ENCODE assay signal across 1 mouse cellular context in the genomic region with DNA sequence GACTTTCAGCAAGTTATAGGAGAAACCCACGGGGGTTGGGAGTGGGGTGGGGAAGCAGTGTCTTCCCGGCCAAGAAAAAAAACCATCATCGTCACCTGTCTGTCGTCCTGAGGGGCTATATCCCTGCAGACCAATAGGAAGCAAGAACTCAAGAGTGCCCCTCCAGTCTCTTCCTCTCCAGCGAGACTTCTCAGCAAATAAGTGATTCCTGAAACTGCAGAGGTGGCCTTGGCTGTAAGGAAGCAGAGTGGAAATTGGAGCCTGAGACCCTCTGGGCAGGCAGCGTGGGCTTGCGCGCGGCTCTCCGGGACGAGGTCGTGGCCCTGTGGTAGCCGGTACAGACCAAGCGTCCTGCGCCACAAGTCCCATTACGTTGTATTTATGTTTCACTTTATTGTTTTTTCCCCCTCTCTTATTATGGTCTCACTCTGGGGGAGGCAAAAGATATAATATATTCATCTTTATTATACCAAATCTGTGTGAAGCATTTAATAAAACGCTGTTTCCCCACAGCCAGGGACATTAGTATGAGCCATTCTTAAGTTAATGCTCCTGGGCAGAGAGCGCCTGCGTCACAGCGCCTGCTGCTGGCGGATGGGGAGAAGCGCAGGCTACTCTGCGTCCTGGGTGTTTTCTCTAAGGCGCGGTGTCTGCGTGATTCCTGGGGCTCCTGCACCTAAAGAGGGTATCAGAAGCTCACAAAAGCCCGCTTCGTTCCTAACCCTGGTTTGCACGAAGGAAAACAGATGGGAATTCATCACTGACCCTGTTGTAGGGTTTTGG.
A peak's percentile ranks its signal among the peaks of the same experiment; 100 is the strongest.
TF ChIP-seq lines count a peak whose summit lies in the region.

No protein-coding gene starts in this region.

TF ChIP-seq in CH12.LX, 34 proteins besides CTCF, POLR2A, EP300 and RAD21:
- TF ChIP-seq GABPA (IDR thresholded peaks at IDR 0.05; ENCODE audit: insufficient replicate concordance, low read depth, low read length) = no peak
- no peak for TF ChIP-seq MAFK (IDR thresholded peaks at IDR 0.05; ENCODE audit: insufficient replicate concordance, low read length)
- TF ChIP-seq TCF12 (IDR thresholded peaks at IDR 0.05; ENCODE audit: low read depth, low read length) = no peak
- no peak for TF ChIP-seq ZNF384 (IDR thresholded peaks at IDR 0.05; ENCODE audit: low read depth, low read length)
- 0 out of 2 replicates have a peak, but pooled peaks have one; percentile 5 for TF ChIP-seq KAT2A (IDR thresholded peaks at IDR 0.05; ENCODE audit: insufficient replicate concordance, low read length)
- TF ChIP-seq SIN3A (IDR thresholded peaks at IDR 0.05; ENCODE audit: low read length) = no peak
- TF ChIP-seq NRF1 (IDR thresholded peaks at IDR 0.05; ENCODE audit: low read depth, low read length) = no peak
- peak; percentile 63 for TF ChIP-seq SMC3 (IDR thresholded peaks at IDR 0.05; ENCODE audit: low read depth, low read length)
